Mouse (Mus musculus): ENCODE results near the gene Cradd.

Gene Cradd

GRCm38 (mm10) chr10:95323393-95324277 is at the start of gene Cradd:
Cradd (minus strand) TSS chr10:95324133.
- peak; percentile 80 for DNase-seq (ENCODE audit: low spot score)

- no peak for DNase-seq (ENCODE audit: low spot score)
Observed at GRCm38 (mm10) chr10:95373340-95373739, 49.4 kb upstream of the Cradd start.

- no peak for DNase-seq (ENCODE audit: low spot score)
Observed at GRCm38 (mm10) chr10:95371942-95372341, 48.0 kb upstream of the Cradd start.

GRCm38 (mm10) chr10:95369190-95369589 is 45.3 kb upstream of the Cradd start:
- DNase-seq (ENCODE audit: low spot score): no peak

GRCm38 (mm10) chr10:95368151-95368550 is 44.2 kb upstream of the Cradd start:
- DNase-seq (ENCODE audit: low spot score): no peak

GRCm38 (mm10) chr10:95367661-95368089 is 43.7 kb upstream of the Cradd start:
- DNase-seq (ENCODE audit: low spot score): no peak

GRCm38 (mm10) chr10:95367241-95367640 is 43.3 kb upstream of the Cradd start:
- DNase-seq (ENCODE audit: low spot score): no peak

GRCm38 (mm10) chr10:95362326-95362725 is 38.4 kb upstream of the Cradd start:
- no peak for DNase-seq (ENCODE audit: low spot score)

- no peak for DNase-seq (ENCODE audit: low spot score)
Observed at GRCm38 (mm10) chr10:95361260-95361841, 37.4 kb upstream of the Cradd start.

- DNase-seq (ENCODE audit: low spot score): no peak
Observed at GRCm38 (mm10) chr10:95360048-95360447, 36.1 kb upstream of the Cradd start.

- no peak for DNase-seq (ENCODE audit: low spot score)
Observed at GRCm38 (mm10) chr10:95357721-95358120, 33.8 kb upstream of the Cradd start.

- DNase-seq (ENCODE audit: low spot score): no peak
Observed at GRCm38 (mm10) chr10:95356711-95357110, 32.8 kb upstream of the Cradd start.

- no peak for DNase-seq (ENCODE audit: low spot score)
Observed at GRCm38 (mm10) chr10:95355678-95356268, 31.8 kb upstream of the Cradd start.

- no peak for DNase-seq (ENCODE audit: low spot score)
Observed at GRCm38 (mm10) chr10:95354673-95355072, 30.7 kb upstream of the Cradd start.

GRCm38 (mm10) chr10:95354047-95354446 is 30.1 kb upstream of the Cradd start:
- no peak for DNase-seq (ENCODE audit: low spot score)

GRCm38 (mm10) chr10:95348457-95348856 is 24.5 kb upstream of the Cradd start:
- DNase-seq (ENCODE audit: low spot score): no peak

GRCm38 (mm10) chr10:95347776-95348175 is 23.8 kb upstream of the Cradd start:
- no peak for DNase-seq (ENCODE audit: low spot score)

GRCm38 (mm10) chr10:95342833-95343590 is 19.1 kb upstream of the Cradd start:
- no peak for DNase-seq (ENCODE audit: low spot score)

- no peak for DNase-seq (ENCODE audit: low spot score)
Observed at GRCm38 (mm10) chr10:95340676-95341075, 16.7 kb upstream of the Cradd start.

GRCm38 (mm10) chr10:95337589-95337988 is 13.7 kb upstream of the Cradd start:
- DNase-seq (ENCODE audit: low spot score): no peak

- no peak for DNase-seq (ENCODE audit: low spot score)
Observed at GRCm38 (mm10) chr10:95336781-95337544, 13.0 kb upstream of the Cradd start.

GRCm38 (mm10) chr10:95334826-95335225 is 10.9 kb upstream of the Cradd start:
- DNase-seq (ENCODE audit: low spot score): no peak
